Mouse (Mus musculus) testis, adult 2 months (tissue): ENCODE data around the gene Sgms2.

Experiments used
- CTCF ChIP-seq: fragments of 200-500 bp; IDR thresholded peaks from 2 replicates; pipeline ENCODE4 v1.5.1; 2012; ENCODE audit warnings: low read depth, mild to moderate bottlenecking, inconsistent platforms, low read length, moderate library complexity; ENCODE audit not compliant: control insufficient read depth, insufficient read depth, insufficient replicate concordance
- POLR2A ChIP-seq: fragments of 200-500 bp; IDR thresholded peaks from 2 replicates; pipeline ENCODE4 v1.6.1; 2012; ENCODE audit warnings: low read depth, mild to moderate bottlenecking, inconsistent platforms, low read length, moderate library complexity; ENCODE audit not compliant: control insufficient read depth

DNA sequence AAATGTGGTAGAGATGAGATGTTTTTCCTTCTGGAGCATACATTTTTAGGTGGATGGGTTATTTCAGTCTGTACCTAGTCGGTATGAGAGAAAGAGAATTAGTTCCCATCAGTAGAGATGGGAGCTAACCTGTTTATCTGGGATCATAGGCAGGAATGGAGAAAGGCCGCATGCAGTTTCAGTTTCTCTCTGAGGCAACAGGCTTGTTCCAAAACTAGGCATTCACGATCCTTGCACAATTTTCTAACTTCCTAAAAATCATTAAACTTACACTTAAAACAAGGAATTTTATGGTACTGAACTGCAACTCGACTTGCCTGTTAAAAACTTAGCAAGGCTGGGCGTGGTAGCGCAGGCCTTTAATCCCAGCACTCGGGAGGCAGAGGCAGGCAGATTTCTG, 140.7 kb downstream of the Sgms2 start:
- TF ChIP-seq POLR2A (no peak), CTCF (no peak)
